Mouse (Mus musculus) activated CD4-positive, CD25-positive, alpha-beta regulatory T cell, adult 4 months (primary cell): Measurements from ENCODE around the gene Cebpg. TPM values are rescaled to one million over a fixed set of nuclear protein-coding genes. Genes with fewer than 3 reads are reported as not detected.

Source experiments
- ATAC-seq: one replicate; pipeline ENCODE4 v1.8.0; 2017
- polyA plus RNA-seq, 2 experiments: library from polyadenylated mRNA; unstranded; fragments of 100-300 nt; shearing (Covaris generic); gene quantifications; one replicate each; pipeline ENCODE4 v1.2.1; 2017

Gene Cebpg
- polyA plus RNA-seq, 2 experiments from 2014 or later: 7.8 to 8.6 TPM

DNA sequence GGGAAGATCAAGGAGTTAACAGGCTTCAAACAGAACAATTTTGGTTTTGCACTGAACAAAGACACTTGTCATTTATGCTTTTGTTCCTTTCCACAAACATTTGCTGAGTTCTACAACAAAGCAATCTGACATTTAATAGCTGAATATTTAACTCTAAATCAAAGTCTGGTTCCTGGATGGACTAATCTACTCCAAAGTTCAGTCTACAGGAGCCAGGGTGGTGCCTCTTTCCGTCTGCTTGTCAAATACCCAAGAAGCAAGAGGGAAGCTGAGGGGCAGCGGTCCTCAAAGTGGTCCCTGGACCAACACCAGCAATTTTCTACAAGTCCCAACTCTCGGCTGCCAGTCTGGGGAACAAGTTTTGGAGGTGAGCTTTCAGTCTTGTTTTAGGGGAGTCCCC lies 3.2 kb downstream of the Cebpg start:
- no peak for ATAC-seq

- ATAC-seq: no peak
Observed at GRCm38 (mm10) chr7:35050540-35050939, 5.8 kb downstream of the Cebpg start.

GRCm38 (mm10) chr7:35046091-35046490 lies 10.3 kb downstream of the Cebpg start:
- ATAC-seq: no peak

DNA sequence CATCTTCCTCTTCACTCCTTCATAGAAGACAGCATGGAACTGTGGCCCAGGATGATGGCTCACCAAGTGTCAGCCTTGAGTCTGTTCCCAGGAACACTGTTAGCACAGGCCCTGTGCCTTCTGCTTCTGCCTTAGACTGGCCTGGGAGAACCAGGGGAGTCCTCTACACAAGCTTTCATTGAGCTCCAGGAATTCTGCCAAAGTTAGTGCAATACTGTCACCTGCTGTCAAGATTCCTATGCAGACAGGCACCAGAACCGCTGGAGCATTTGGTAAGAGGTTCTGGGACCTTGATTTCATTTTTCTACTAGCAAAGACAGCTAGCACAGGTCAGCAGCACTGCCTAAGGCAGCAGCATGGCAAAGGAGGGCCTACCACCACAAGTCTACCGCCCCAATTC lies 11.7 kb downstream of the Cebpg start:
- ATAC-seq: no peak

DNA sequence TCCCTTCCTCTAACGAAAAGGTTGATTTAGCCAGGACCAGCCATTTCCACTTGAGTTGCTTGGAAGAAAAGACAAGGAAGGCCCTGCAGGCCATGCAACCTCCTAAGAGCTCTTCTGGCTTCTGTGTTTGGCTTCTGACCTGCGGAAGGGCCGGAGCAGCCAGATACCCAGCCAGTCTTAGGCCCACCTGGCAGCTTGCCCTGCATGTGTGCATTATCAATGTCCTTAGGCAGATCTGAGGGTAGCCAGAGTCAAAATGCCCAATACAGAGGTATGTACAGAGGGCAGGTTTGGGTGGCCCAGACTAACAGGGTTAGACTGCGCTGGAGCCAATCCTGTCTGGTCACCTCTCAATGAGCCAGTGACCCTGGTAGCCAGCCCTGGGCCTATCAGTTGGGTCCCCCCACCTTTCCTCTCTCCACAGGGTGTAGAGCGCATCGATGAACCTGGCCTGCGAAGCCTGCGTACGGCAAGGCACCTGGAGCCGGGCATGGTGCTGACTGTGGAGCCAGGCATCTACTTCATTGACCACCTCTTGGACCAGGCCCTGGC lies 13.0 kb downstream of the Cebpg start:
- no peak for ATAC-seq

- no peak for ATAC-seq
Observed at GRCm38 (mm10) chr7:35042759-35043217, 13.6 kb downstream of the Cebpg start.

DNA sequence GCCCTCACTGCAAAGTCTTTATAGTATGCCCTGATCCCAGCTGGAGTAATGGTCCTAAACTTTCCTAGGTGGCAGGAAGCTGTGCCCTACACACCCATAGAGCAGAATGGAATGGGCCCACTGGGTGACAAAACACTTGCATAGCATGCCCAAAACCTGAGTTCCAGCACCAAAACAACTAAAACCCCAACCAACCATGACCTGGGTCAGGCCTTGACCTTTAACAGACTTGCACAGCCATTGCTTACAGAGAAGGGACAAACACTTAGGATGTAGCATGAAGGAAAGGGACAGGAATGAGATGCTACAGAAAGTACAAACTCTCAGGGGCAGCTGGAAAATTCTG lies 14.2 kb downstream of the Cebpg start:
- no peak for ATAC-seq

- no peak for ATAC-seq
Observed at GRCm38 (mm10) chr7:35041286-35042208, 14.8 kb downstream of the Cebpg start.

DNA sequence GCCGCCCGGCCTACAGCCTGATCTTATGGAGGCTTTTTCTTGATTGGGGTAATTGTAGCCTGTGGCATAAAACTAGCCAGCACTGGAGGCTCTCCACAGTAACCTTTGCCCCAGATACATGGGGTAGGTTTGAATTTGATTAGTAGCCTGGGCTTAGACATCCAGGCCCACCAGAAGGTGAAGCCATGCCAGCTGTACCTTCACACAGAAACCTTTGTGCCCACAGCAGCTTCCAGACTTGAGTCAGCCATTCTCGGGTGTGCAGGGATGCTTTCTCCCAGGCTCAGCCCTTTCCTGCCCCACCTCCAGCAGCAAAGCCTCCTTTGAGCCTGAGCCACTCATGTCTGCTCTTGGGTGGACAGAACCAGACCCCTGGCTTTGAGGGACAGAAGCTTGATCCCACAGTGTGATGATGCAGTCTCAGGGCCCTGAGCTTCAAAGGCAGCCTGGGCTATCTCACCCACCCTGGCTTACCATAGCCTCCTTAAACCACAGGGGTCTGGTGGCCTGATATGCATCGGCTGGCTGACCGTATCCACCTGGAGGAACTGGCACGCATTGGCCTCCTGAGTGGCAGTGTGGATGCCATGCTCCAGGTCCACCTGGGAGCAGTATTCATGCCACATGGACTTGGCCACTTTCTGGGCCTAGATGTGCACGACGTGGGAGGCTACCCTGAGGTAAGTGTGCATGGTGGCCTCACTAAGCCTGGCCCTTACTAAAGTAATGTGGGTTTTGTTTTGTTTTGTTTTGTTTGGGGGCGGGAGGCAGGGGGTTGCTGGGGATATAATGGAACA lies 16.0 kb downstream of the Cebpg start:
- no peak for ATAC-seq

GRCm38 (mm10) chr7:35037408-35037807 lies 19.0 kb downstream of the Cebpg start:
- ATAC-seq: no peak

DNA sequence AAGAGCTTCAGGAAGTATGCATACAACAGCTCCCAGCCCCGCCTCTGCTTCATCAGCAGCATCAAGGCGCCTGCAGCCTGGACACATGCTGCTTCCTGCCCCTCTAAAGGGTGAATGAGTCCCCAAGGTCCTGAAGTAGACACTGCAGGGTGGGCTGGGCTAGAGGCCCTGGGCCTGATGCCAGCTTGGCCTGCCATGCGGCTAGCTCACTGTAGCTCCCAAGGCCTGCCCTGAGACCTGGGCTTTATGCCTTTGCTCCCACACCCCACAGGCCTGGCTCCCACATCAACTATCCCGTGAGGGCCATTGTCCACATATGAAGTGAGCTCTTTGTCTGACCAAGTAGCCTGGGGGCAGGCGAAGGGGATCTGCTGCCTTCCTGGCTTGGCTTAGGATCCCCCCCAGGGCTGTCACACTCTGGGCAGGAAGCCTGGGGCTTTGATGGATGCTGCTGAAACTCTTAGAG lies 20.1 kb downstream of the Cebpg start:
- no peak for ATAC-seq

- no peak for ATAC-seq
Observed at GRCm38 (mm10) chr7:35035565-35035964, 20.8 kb downstream of the Cebpg start.

DNA sequence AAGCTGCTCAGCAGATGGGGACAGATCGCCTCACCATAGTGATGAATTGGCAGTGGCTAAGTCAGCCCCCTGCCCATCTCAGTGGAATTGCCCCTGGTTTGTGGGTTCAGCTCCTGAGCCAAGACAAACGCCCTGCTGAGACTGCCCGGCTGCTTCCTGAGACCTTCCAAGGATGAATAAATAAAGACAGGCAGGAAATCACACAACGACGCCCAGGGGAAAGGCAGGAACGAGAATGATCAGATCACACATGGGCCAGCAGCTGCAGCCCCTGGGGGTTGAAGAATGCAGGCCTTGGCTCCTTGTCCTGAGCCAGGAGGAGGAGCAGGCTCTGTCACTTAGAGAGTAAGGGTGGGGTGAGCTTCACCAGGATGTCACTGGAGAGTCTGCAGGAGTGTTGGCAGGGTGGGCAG lies 21.2 kb downstream of the Cebpg start:
- no peak for ATAC-seq

GRCm38 (mm10) chr7:35030567-35030966 lies 25.8 kb downstream of the Cebpg start:
- no peak for ATAC-seq

DNA sequence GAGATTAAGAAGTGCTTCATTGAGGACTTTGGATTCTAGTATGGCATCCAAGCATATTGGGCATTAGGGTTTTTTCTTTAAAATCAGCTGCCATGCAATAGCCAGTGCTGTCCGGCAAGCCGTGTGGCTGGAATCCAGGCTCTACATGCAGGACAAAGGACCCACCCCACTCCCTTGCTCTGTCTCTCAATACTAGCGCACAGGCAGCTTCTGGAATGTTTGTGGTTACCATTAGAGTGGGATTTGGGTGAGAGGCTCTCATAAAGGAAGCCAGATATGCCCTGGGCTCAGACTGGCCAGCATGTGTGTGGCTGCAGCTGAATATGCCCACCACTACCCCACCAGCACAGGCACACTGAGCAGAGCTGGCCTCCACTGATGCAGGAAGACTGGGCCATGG lies 26.7 kb downstream of the Cebpg start:
- no peak for ATAC-seq

DNA sequence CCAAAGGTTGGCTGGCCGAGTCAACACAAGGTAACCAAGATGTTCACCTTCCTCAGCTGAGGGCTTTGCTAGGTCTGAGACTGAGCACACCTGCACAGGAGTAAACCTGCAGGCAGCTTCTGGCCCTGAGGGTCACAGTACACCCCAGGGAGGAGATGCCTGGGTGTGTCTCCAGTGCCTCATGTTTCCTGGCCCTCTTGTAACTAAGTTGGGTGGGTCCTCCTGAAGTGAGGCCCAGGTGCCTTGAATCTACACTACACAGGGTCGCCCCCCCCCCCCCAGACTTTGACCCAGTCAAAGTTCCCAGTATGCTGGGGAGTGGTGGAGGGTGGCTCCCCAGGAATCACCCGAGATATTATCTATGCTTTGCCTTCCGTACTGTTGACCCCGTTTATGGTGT lies 27.1 kb downstream of the Cebpg start:
- no peak for ATAC-seq

DNA sequence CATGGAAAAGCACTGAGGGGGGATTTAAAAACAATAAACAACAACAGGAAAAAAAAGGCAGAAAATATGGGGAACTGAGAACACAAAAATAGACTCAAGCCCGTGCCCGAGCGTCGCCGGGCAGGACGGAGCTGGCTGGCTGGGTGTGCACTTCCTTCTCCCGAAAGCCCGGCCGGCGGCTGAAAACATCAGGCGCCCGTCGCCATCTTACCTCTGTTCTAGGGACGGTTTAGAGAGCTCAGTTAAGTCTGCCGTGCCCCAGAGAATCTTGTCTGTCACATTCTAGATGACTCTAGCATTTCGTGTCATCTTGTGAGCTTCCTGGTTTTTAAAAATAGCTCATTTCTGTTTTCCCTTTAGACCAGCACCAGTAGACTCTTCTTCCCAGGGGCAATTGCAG lies 27.8 kb downstream of the Cebpg start:
- ATAC-seq: no peak

DNA sequence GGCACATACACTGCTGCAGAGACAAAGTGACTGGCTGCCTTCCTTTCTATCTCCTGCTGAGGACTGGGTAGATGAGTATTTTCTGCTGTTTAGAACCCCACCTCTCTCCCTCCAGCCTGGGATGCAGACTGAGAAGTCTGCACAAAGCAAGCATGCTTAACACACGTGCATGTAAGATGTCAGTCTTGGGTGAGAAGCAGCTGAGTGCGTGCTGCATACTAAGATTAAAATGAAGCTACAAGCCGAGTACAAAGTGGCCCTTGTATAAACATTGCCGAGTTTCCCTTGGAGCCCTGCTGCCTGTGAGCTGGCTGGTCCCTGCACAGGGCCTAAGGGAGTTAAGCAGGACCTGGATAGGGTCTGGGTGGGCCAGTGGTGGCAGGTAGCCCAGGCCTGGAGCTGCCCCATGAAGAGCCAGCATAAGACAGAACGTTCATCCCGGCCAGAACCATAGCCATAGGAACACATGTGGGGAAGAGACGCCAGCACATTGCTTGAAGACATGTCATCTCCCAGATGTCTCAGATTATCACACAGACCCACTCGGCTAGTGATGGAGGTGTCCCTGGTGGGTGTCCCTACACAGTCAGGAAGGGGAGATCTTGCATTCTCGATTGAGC lies 28.5 kb downstream of the Cebpg start:
- ATAC-seq: no peak

DNA sequence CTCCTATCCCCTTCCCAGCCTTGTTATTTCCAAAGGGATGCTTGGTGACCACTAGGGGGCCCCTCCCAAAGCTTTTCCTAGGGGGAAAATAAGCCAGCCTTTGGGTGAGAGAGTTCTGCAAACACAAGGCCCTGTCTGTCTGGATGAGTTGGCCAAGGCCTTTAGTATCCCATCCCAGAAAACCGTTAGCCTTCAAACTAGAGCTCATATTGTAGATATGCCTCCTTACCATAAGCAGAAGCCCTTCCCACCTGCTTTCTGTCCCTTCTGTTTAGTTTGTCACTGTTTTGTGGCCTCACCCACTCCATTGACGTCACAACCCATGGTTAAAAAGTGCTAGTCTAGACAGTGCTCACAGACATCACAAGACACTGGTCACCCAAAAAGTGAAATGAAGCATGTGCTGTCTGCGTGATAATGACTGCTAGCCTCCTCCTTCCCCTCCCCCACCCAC lies 29.5 kb downstream of the Cebpg start:
- no peak for ATAC-seq

DNA sequence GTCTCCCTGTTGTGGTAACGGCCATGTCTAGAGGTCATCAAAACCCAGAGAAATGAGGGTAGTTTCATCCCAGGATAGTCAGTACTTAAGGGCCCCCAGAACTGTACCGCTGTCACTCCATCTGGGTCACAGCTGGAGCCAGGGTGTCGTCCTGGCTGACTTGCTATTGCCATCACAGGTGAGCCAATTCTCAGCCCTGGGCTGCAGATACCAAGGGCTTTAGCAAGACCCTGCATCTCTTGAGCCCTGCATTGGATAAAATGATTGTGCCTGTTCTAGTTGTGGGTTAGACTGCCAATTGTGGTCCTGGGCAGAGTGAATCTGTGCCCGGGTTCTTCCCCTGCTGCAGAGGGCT lies 30.1 kb downstream of the Cebpg start:
- no peak for ATAC-seq

DNA sequence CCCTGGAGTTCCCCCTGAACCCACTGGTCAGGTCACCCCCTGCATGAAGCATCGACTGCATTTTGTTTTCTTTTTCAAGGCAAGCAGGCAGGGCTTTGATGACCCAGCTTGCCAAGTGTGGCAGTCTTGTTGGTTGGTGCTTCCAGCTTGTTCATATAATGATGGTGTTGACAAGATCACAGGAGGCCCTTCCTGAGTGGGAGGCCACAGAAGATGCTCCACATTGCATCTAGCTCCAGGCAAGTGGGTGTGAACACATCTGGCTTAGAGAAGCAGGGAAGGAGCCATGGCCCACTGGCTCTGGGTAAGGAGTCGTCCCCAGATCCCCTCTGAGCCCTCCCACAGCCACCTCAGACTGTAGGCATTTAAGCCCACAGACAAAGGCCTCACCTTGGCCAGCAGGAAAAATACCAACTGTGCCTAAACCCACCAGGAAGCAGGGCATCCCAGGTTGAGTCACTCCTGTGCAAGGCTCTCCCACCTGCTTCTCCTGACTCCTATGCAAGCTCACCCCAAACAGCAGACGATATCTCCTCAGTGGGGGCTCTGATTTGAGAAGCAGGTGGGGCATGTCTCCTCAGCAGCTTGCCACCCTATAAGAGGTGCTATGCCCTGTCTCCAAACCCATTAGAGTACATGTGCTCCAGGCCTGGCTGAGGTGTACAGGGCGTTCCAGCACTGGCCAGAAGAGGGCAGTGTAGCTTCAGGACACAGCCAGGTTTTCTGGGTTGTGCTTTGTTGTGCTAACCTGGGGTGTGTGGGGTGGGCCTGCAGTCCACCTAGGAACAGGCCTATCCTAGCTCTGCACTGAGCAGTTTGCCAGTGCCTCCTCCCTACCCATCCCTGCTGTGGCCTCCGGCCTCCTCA lies 30.7 kb downstream of the Cebpg start:
- ATAC-seq: peak; percentile 69

DNA sequence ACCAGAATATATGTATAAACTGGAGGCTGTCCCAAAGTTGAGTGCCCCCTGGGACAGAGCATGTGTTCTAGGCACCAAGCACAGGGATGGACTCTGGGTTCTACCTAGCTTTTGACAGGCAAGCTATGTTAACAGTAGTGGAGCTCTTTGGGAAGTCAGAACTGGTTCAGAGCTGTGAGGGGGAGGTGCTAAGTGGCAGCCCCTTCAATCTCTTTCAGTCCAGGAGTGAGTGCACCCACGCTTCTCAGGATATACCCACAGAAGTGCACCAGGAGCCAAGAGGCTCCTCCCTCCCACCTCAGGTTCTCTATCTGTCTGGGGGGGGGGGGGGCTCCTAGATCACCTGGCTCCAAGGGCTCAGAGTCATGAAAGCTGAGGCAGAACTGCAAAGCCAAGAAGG lies 31.9 kb downstream of the Cebpg start:
- no peak for ATAC-seq
